Mouse (Mus musculus): ENCODE measurements around the gene Krtap1-5. TPM values are rescaled to one million over a fixed set of nuclear protein-coding genes. Genes with fewer than 3 reads are reported as not detected.
"Not testable (repeated sequence)": the region's sequence is repeated elsewhere in the genome, so short reads cannot be mapped to it uniquely, and the experiment has no call there.

Krtap1-5 gene
- polyA plus RNA-seq (2015; fragmentation: Nextera tagmentation; extraction: Ambion mirVana), result not detected in 2 replicates

- Histone ChIP-seq H3K4me3 (replicated peaks) (no peak within 1 kb of the TSS), H3K27ac (no peak within 1 kb of the TSS), H3K4me2 (replicated peaks) (no peak within 1 kb of the TSS), H3K9ac (no peak within 1 kb of the TSS), H3K36me3 (no peaks in the 10 kb centered on the region), H3K27me3 (replicated peaks) (no peaks in the 10 kb centered on the region), H3K4me1 (replicated peaks) (no peaks in the 10 kb centered on the region), H3K9me3 (no peaks in the 10 kb centered on the region)
- whole genome bisulfite sequencing, result 95% methylated on average over 6 of the region's 6 CpGs
- no peak for ATAC-seq
These were observed at the start of gene Krtap1-5 for GRCm38 (mm10) chr11:99580636-99581035. Krtap1-5 (minus strand) TSS chr11:99581016.

- Histone ChIP-seq H3K4me2 (replicated peaks) (no peak within 1 kb of the TSS), H3K27me3 (replicated peaks) (no peaks in the 10 kb centered on the region), H3K4me3 (replicated peaks) (no peak within 1 kb of the TSS), H3K9ac (no peak within 1 kb of the TSS), H3K9me3 (no peaks in the 10 kb centered on the region), H3K27ac (no peak within 1 kb of the TSS), H3K4me1 (replicated peaks) (no peaks in the 10 kb centered on the region), H3K36me3 (no peaks in the 10 kb centered on the region)
- no peak for ATAC-seq
- WGBS, result 83% methylated on average over 4 of the region's 4 CpGs
These were observed 47.3 kb upstream of the Krtap1-5 start, which contains the start of gene Krtap4-1 for GRCm38 (mm10) chr11:99628138-99628537. Krtap4-1 (minus strand) TSS chr11:99628238.

GRCm38 (mm10) chr11:99620335-99620734, 39.5 kb upstream of the Krtap1-5 start, which contains the start of gene Gm11562:
Gm11562 (minus strand) TSS chr11:99620435.
- H3K27ac ChIP-seq, result no peak within 1 kb of the TSS
- H3K4me1 ChIP-seq (replicated peaks), result no peaks in the 10 kb centered on the region
- no peaks in the 10 kb centered on the region for H3K27me3 ChIP-seq (replicated peaks)
- H3K4me3 ChIP-seq (replicated peaks), result no peak within 1 kb of the TSS
- H3K4me2 ChIP-seq (replicated peaks), result no peak within 1 kb of the TSS
- no peaks in the 10 kb centered on the region for H3K9me3 ChIP-seq
- 74% methylated on average over 2 of the region's 2 CpGs for WGBS
- ATAC-seq, result no peak
- no peak within 1 kb of the TSS for H3K9ac ChIP-seq
- no peaks in the 10 kb centered on the region for H3K36me3 ChIP-seq

GRCm38 (mm10) chr11:99614796-99615363, 34.1 kb upstream of the Krtap1-5 start, which contains the start of gene Krtap2-4:
Krtap2-4 (minus strand) TSS chr11:99614846.
- Histone ChIP-seq H3K4me2 (replicated peaks) (no peak within 1 kb of the TSS), H3K4me3 (replicated peaks) (no peak within 1 kb of the TSS), H3K9me3 (no peaks in the 10 kb centered on the region), H3K36me3 (no peaks in the 10 kb centered on the region), H3K27me3 (replicated peaks) (no peaks in the 10 kb centered on the region), H3K9ac (no peak within 1 kb of the TSS), H3K4me1 (replicated peaks) (no peaks in the 10 kb centered on the region), H3K27ac (no peak within 1 kb of the TSS)
- WGBS, result 68% methylated on average over 3 of the region's 3 CpGs
- ATAC-seq, result peak; percentile 62; the same call in 1 of the 2 replicates

GRCm38 (mm10) chr11:99610089-99610488, 29.3 kb upstream of the Krtap1-5 start, which contains the start of gene Gm11937:
Gm11937 (minus strand) TSS chr11:99610189.
- ATAC-seq; H3K9me3 ChIP-seq; H3K4me3 ChIP-seq (replicated peaks); H3K9ac ChIP-seq; H3K36me3 ChIP-seq; H3K27me3 ChIP-seq (replicated peaks); H3K27ac ChIP-seq; H3K4me2 ChIP-seq (replicated peaks); H3K4me1 ChIP-seq (replicated peaks): not testable (repeated sequence)
- 45% methylated on average over 1 of the region's 2 CpGs for WGBS

GRCm38 (mm10) chr11:99609126-99609525, 28.3 kb upstream of the Krtap1-5 start:
- H3K4me2 ChIP-seq (replicated peaks), result no peak overlapping the region
- H3K27me3 ChIP-seq (replicated peaks), result no peaks in the 10 kb centered on the region
- no peak overlapping the region for H3K9ac ChIP-seq
- ATAC-seq, result no peak
- no peak overlapping the region for H3K27ac ChIP-seq
- H3K4me1 ChIP-seq (replicated peaks), result no peaks in the 10 kb centered on the region
- 71% methylated on average over 1 of the region's 1 CpGs for WGBS
- H3K9me3 ChIP-seq, result no peaks in the 10 kb centered on the region
- no peaks in the 10 kb centered on the region for H3K36me3 ChIP-seq
- H3K4me3 ChIP-seq (replicated peaks), result no peak overlapping the region

- not testable (repeated sequence) for H3K9me3 ChIP-seq; ATAC-seq; H3K27me3 ChIP-seq (replicated peaks); H3K27ac ChIP-seq; H3K4me2 ChIP-seq (replicated peaks); H3K4me3 ChIP-seq (replicated peaks); H3K36me3 ChIP-seq; H3K4me1 ChIP-seq (replicated peaks); H3K9ac ChIP-seq
- WGBS, result 42% methylated on average over 1 of the region's 1 CpGs
These were observed 22.4 kb upstream of the Krtap1-5 start, which contains the start of gene Gm11938 for GRCm38 (mm10) chr11:99603208-99603607. Gm11938 (minus strand) TSS chr11:99603308.

GRCm38 (mm10) chr11:99597742-99598141, 16.9 kb upstream of the Krtap1-5 start, which contains the start of gene Krtap9-3:
Krtap9-3 (minus strand) TSS chr11:99598105.
- WGBS, result 77% methylated on average over 6 of the region's 6 CpGs
- not testable (repeated sequence) for H3K36me3 ChIP-seq; ATAC-seq; H3K4me2 ChIP-seq (replicated peaks); H3K9me3 ChIP-seq; H3K4me3 ChIP-seq (replicated peaks); H3K27me3 ChIP-seq (replicated peaks); H3K27ac ChIP-seq; H3K9ac ChIP-seq; H3K4me1 ChIP-seq (replicated peaks)

GRCm38 (mm10) chr11:99590981-99591380, 10.2 kb upstream of the Krtap1-5 start, which contains the start of gene Krtap1-3:
Krtap1-3 (minus strand) TSS chr11:99591339.
- no peaks in the 10 kb centered on the region for H3K36me3 ChIP-seq
- no peak within 1 kb of the TSS for H3K4me2 ChIP-seq (replicated peaks)
- no peak within 1 kb of the TSS for H3K9ac ChIP-seq
- no peaks in the 10 kb centered on the region for H3K4me1 ChIP-seq (replicated peaks)
- H3K27me3 ChIP-seq (replicated peaks), result no peaks in the 10 kb centered on the region
- no peaks in the 10 kb centered on the region for H3K9me3 ChIP-seq
- ATAC-seq, result no peak
- no peak within 1 kb of the TSS for H3K27ac ChIP-seq
- 90% methylated on average over 6 of the region's 6 CpGs for WGBS
- no peak within 1 kb of the TSS for H3K4me3 ChIP-seq (replicated peaks)

GRCm38 (mm10) chr11:99585096-99585495, 4.3 kb upstream of the Krtap1-5 start:
- 78% methylated on average over 7 of the region's 7 CpGs for WGBS
- ATAC-seq, result no peak

GRCm38 (mm10) chr11:99583245-99583704, 2.5 kb upstream of the Krtap1-5 start, which contains the start of gene Krtap1-4:
Krtap1-4 (minus strand) TSS chr11:99583654.
- Histone ChIP-seq H3K4me2 (replicated peaks) (no peak within 1 kb of the TSS), H3K27me3 (replicated peaks) (no peaks in the 10 kb centered on the region), H3K4me3 (replicated peaks) (no peak within 1 kb of the TSS), H3K4me1 (replicated peaks) (no peaks in the 10 kb centered on the region), H3K36me3 (no peaks in the 10 kb centered on the region), H3K9me3 (no peaks in the 10 kb centered on the region), H3K9ac (no peak within 1 kb of the TSS), H3K27ac (no peak within 1 kb of the TSS)
- 79% methylated on average over 5 of the region's 5 CpGs for WGBS
- no peak for ATAC-seq

More at GRCm38 (mm10) chr11:99585096-99585495, 4.3 kb upstream of the Krtap1-5 start:
- no peaks in the 10 kb centered on the region for H3K9me3 ChIP-seq
- no peak overlapping the region for H3K9ac ChIP-seq
- no peaks in the 10 kb centered on the region for H3K4me1 ChIP-seq (replicated peaks)
- H3K27ac ChIP-seq, result no peak overlapping the region
- H3K27me3 ChIP-seq (replicated peaks), result no peaks in the 10 kb centered on the region
- H3K36me3 ChIP-seq, result no peaks in the 10 kb centered on the region
- no peak overlapping the region for H3K4me2 ChIP-seq (replicated peaks)
- no peak overlapping the region for H3K4me3 ChIP-seq (replicated peaks)

- Histone ChIP-seq H3K36me3 (no peaks in the 10 kb centered on the region), H3K27ac (no peak overlapping the region), H3K4me3 (replicated peaks) (no peak overlapping the region), H3K9ac (no peak overlapping the region), H3K4me1 (replicated peaks) (no peaks in the 10 kb centered on the region), H3K4me2 (replicated peaks) (no peak overlapping the region), H3K9me3 (no peaks in the 10 kb centered on the region), H3K27me3 (replicated peaks) (no peaks in the 10 kb centered on the region)
- WGBS, result 88% methylated on average over 6 of the region's 6 CpGs
- ATAC-seq, result no peak
These were observed 748 bp upstream of the Krtap1-5 start for GRCm38 (mm10) chr11:99581564-99581963.

GRCm38 (mm10) chr11:99581051-99581450, 235 bp upstream of the Krtap1-5 start:
- ATAC-seq, result no peak
- 95% methylated on average over 5 of the region's 5 CpGs for WGBS
- Histone ChIP-seq H3K9ac (no peak overlapping the region), H3K27ac (no peak overlapping the region), H3K4me1 (replicated peaks) (no peaks in the 10 kb centered on the region), H3K27me3 (replicated peaks) (no peaks in the 10 kb centered on the region), H3K4me2 (replicated peaks) (no peak overlapping the region), H3K36me3 (no peaks in the 10 kb centered on the region), H3K4me3 (replicated peaks) (no peak overlapping the region), H3K9me3 (no peaks in the 10 kb centered on the region)

Data from intestine, embryonic 15.5 days (tissue).